Mouse (Mus musculus) stomach, postnatal 0 days (tissue): ENCODE data around the gene Sptbn1. TPM values are rescaled to one million over a fixed set of nuclear protein-coding genes. Genes with fewer than 3 reads are reported as not detected.

Experiments used
- ATAC-seq: fragments of 200-750 bp; cut with Nextera tagmentation; 2 replicates; pipeline ENCODE4 v1.8.0; 2017; ENCODE audit not compliant: low FRiP score, low TSS enrichment
- DNase-seq: peaks from one replicate; pipeline ENCODE4 v3.0.0-alpha.2; 2016; ENCODE audit warnings: low spot score
- H3K27ac ChIP-seq: fragments of 300-500 bp; sonication (generic); replicated peaks from 2 replicates; pipeline ENCODE4 v1.5.1; 2014; ENCODE audit warnings: mild to moderate bottlenecking, control low read depth
- H3K27me3 ChIP-seq: fragments of 300-500 bp; sonication (generic); 2 replicates; pipeline ENCODE4 v1.6.1; 2014; ENCODE audit warnings: low read length; ENCODE audit not compliant: control insufficient read depth, insufficient read depth
- H3K36me3 ChIP-seq: fragments of 300-500 bp; sonication (generic); 2 replicates; pipeline ENCODE4 v1.6.1; 2014; ENCODE audit warnings: low read length, mixed read lengths; ENCODE audit not compliant: control insufficient read depth, insufficient read depth
- H3K4me1 ChIP-seq: fragments of 300-500 bp; sonication (generic); replicated peaks from 2 replicates; pipeline ENCODE4 v1.6.1; 2014; ENCODE audit warnings: antibody characterized with exemption; ENCODE audit not compliant: control insufficient read depth, insufficient read depth
- H3K4me2 ChIP-seq: fragments of 300-500 bp; sonication (generic); replicated peaks from 2 replicates; pipeline ENCODE4 v1.6.1; 2014; ENCODE audit warnings: low read depth, mild to moderate bottlenecking, control low read depth, moderate library complexity
- H3K4me3 ChIP-seq: fragments of 300-500 bp; sonication (generic); 2 replicates; pipeline ENCODE4 v1.5.1; 2014; ENCODE audit warnings: low read depth, low read length, control low read depth
- H3K9ac ChIP-seq: fragments of 300-500 bp; sonication (generic); 2 replicates; pipeline ENCODE4 v1.6.1; 2014; ENCODE audit warnings: mild to moderate bottlenecking, low read length, control low read depth, mixed read lengths
- H3K9me3 ChIP-seq: fragments of 300-500 bp; sonication (generic); 2 replicates; pipeline ENCODE4 v1.6.1; 2016; ENCODE audit warnings: low read length; ENCODE audit not compliant: control insufficient read depth
- CTCF ChIP-seq: IDR thresholded peaks from 2 replicates; pipeline ENCODE4 v1.5.1; 2016; ENCODE audit warnings: antibody characterized with exemption, low read depth, mild to moderate bottlenecking, moderate library complexity
- EP300 ChIP-seq: optimal IDR thresholded peaks from 2 replicates; pipeline ENCODE3; 2016; ENCODE audit warnings: antibody characterized with exemption
- WGBS: fragments of 180-500 bp; shearing (Covaris S2); extraction: QIAGEN DNeasy Blood & Tissue Kit; methylation state at CpG from one replicate; pipeline ENCODE4 v1.1.7; 2014; 5-methylcytosine and 5-hydroxymethylcytosine counted together
- polyA plus RNA-seq: library from polyadenylated mRNA; unstranded; fragments of >200 nt; fragmentation: Nextera tagmentation; extraction: Ambion mirVana; gene quantifications from 2 replicates; pipeline ENCODE4 v1.2.1, GENCODE M21; 2015

Sptbn1 gene
- polyA plus RNA-seq, 1 experiment from 2014 or later, result 57.2 TPM

DNA sequence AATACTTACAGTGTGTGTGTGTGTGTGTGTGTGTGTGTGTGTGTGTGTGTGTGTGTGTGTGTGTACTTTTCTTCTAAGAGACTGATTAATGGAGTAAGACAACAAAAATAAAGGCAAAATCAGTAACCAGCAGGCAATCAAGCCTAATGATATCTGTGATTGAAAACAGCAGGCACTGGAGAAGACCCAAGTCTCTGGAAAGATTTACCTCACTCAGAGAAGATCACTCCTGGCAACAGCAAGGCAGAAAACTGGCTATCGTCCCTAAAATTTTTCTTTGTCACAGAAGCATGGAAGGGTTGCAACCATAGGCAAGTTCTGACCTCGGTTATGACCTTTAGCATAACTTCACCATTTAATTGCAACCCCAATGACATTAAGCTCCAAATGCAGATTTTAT lies 112.1 kb downstream of the Sptbn1 start:
- TF ChIP-seq EP300 (no peak), CTCF (no peak)
- 68% methylated on average over 2 of the region's 2 CpGs for WGBS
- no peak overlapping the region for H3K27ac ChIP-seq
- no peaks in the 10 kb centered on the region for H3K9me3 ChIP-seq
- no peaks in the 10 kb centered on the region for H3K27me3 ChIP-seq
- no peak for DNase-seq
- H3K36me3 ChIP-seq, result peaks cover 3% of the 10 kb centered on the region; the same call in 1 of the 2 replicates
- no peak for ATAC-seq
- no peak overlapping the region for H3K4me3 ChIP-seq
- no peak overlapping the region for H3K9ac ChIP-seq
- H3K4me2 ChIP-seq, result no peak overlapping the region
- H3K4me1 ChIP-seq, result no peaks in the 10 kb centered on the region; the same call in 1 of the 2 replicates

- Histone ChIP-seq H3K27me3 (no peaks in the 10 kb centered on the region), H3K9ac (no peak overlapping the region), H3K36me3 (peaks cover 3% of the 10 kb centered on the region; the same call in 1 of the 2 replicates), H3K4me3 (no peak overlapping the region), H3K27ac (no peak overlapping the region), H3K4me2 (no peak overlapping the region), H3K9me3 (no peaks in the 10 kb centered on the region), H3K4me1 (no peaks in the 10 kb centered on the region; the same call in 1 of the 2 replicates)
- TF ChIP-seq EP300, result no peak
- no peak for TF ChIP-seq CTCF
- ATAC-seq (no peak), DNase-seq (no peak)
- 89% methylated on average over 2 of the region's 2 CpGs for WGBS
Observed at GRCm38 (mm10) chr11:30154980-30155379, 113.0 kb downstream of the Sptbn1 start.

DNA sequence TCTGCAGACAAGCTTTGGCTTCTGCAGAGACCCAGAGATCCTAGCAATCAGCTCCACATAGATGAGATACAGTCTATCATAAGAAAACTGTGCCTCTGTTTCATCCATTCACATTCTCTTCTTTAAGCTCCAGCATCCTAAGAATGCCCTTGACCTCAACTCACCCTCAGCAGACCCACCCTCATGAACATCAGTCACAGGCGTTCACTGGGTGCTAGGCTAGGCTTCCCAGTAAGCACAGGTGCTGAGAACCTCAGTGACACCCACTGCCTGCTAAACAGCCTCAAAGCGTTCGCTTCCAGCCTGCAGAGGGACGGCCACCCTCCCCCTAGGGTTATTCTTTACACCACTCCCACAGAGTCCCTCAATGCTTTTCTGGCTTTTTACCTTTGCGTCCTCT lies 119.1 kb downstream of the Sptbn1 start:
- no peak for ATAC-seq

DNA sequence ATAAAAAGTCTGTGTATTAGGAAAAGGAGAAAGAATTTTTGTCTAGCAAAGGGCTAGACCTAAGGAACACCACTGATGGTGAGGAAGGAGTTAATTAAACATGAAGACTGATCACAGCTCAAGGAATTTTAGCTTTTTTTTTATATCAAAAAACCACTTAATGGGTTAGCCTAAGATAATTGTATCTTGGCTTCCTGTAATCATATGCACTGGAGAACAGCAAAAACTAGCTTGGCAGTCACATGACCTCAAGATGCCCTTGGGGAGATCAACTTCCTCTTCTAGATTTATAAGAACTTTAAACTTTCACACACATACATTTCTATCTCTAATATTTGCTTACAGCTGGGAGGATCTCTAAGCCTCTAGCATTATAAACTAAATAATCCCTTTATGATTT lies 119.6 kb downstream of the Sptbn1 start:
- Histone ChIP-seq H3K4me2 (no peak overlapping the region), H3K36me3 (peaks cover 22% of the 10 kb centered on the region; the same call in 1 of the 2 replicates), H3K4me1 (no peaks in the 10 kb centered on the region), H3K27ac (no peak overlapping the region), H3K27me3 (no peaks in the 10 kb centered on the region), H3K9ac (no peak overlapping the region), H3K4me3 (no peak overlapping the region), H3K9me3 (no peaks in the 10 kb centered on the region)
- TF ChIP-seq EP300 (no peak), CTCF (no peak)
- ATAC-seq, result no peak
- DNase-seq, result no peak

More for the DNA sequence above, 119.1 kb downstream of the Sptbn1 start:
- Histone ChIP-seq H3K9me3 (no peaks in the 10 kb centered on the region), H3K36me3 (peaks cover 22% of the 10 kb centered on the region; the same call in 1 of the 2 replicates), H3K4me1 (no peaks in the 10 kb centered on the region), H3K27ac (no peak overlapping the region), H3K27me3 (no peaks in the 10 kb centered on the region), H3K9ac (no peak overlapping the region), H3K4me3 (no peak overlapping the region), H3K4me2 (no peak overlapping the region)
- TF ChIP-seq EP300 (no peak), CTCF (no peak)
- 78% methylated on average over 5 of the region's 5 CpGs for WGBS
- no peak for DNase-seq

GRCm38 (mm10) chr11:30147882-30148281 lies 120.1 kb downstream of the Sptbn1 start:
- H3K27ac ChIP-seq, result no peak overlapping the region
- DNase-seq, result no peak
- peaks cover 23% of the 10 kb centered on the region; the same call in 1 of the 2 replicates for H3K36me3 ChIP-seq
- no peak overlapping the region for H3K4me3 ChIP-seq
- H3K4me1 ChIP-seq, result no peaks in the 10 kb centered on the region
- no peak for ATAC-seq
- H3K9me3 ChIP-seq, result no peaks in the 10 kb centered on the region
- WGBS, result 88% methylated on average over 1 of the region's 1 CpGs
- TF ChIP-seq EP300 (no peak), CTCF (peak; percentile 42)
- H3K4me2 ChIP-seq, result no peak overlapping the region
- no peaks in the 10 kb centered on the region for H3K27me3 ChIP-seq
- H3K9ac ChIP-seq, result no peak overlapping the region

DNA sequence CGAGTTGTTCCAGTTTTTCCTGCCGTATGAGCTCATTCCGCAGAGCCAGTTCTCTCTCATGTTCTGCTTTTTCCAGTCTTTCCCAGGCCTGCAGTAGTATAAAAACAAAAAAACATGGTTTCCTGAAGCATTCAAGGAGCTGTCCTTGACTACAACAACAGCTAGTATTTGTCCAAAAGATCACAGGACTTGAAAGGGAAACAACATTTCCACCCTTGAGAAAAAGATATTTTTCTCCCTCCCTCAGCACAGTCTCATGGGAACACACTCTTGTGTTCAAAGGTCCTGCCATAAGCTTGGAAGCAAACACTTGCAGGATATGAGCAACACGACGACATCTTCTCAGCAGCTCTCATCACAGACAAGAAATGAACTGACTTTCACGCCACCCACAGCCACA lies 124.9 kb downstream of the Sptbn1 start:
- no peak for ATAC-seq
- Histone ChIP-seq H3K4me2 (no peak overlapping the region), H3K9ac (no peak overlapping the region), H3K4me1 (no peaks in the 10 kb centered on the region), H3K27me3 (no peaks in the 10 kb centered on the region), H3K4me3 (no peak overlapping the region), H3K36me3 (peaks cover 47% of the 10 kb centered on the region), H3K27ac (no peak overlapping the region; the same call in 1 of the 2 replicates), H3K9me3 (no peaks in the 10 kb centered on the region)
- WGBS, result 68% methylated on average over 6 of the region's 6 CpGs
- no peak for TF ChIP-seq EP300
- TF ChIP-seq CTCF, result no peak
- no peak for DNase-seq
